Mouse (Mus musculus) thymus, postnatal 0 days (tissue): ENCODE results near the gene Atl1. TPM values are rescaled to one million over a fixed set of nuclear protein-coding genes. Genes with fewer than 3 reads are reported as not detected.

ENCODE experiments used
- DNase-seq: peaks from one replicate; pipeline ENCODE4 v3.0.0-alpha.2; 2015; ENCODE audit warnings: low spot score
- polyA plus RNA-seq: library from polyadenylated mRNA; unstranded; fragments of >200 nt; fragmentation: Nextera tagmentation; extraction: Ambion mirVana; gene quantifications from 2 replicates; pipeline ENCODE4 v1.2.1, GENCODE M21; 2015

Gene Atl1
- polyA plus RNA-seq, 1 experiment from 2014 or later: 1.8 TPM

- DNase-seq: no peak
Measured at GRCm38 (mm10) chr12:69937731-69938130, 45.3 kb downstream of the Atl1 start.

- no peak for DNase-seq
Measured at GRCm38 (mm10) chr12:69939291-69939690, 46.9 kb downstream of the Atl1 start.

GRCm38 (mm10) chr12:69941655-69942329, 49.4 kb downstream of the Atl1 start:
- no peak for DNase-seq

GRCm38 (mm10) chr12:69945861-69946260, 53.4 kb downstream of the Atl1 start:
- no peak for DNase-seq

- DNase-seq: no peak
Measured at GRCm38 (mm10) chr12:69947502-69947901, 55.1 kb downstream of the Atl1 start.

GRCm38 (mm10) chr12:69957378-69957777, 65.0 kb downstream of the Atl1 start:
- no peak for DNase-seq

- DNase-seq: peak; percentile 62
Measured at GRCm38 (mm10) chr12:69962468-69962867, 70.1 kb downstream of the Atl1 start.

GRCm38 (mm10) chr12:69963141-69963540, 70.7 kb downstream of the Atl1 start:
- DNase-seq: peak; percentile 57

GRCm38 (mm10) chr12:69965644-69966043, 73.2 kb downstream of the Atl1 start:
- no peak for DNase-seq

- DNase-seq: no peak
Measured at GRCm38 (mm10) chr12:69966071-69966470, 73.7 kb downstream of the Atl1 start.

- no peak for DNase-seq
Measured at GRCm38 (mm10) chr12:69967112-69967511, 74.7 kb downstream of the Atl1 start.

GRCm38 (mm10) chr12:69968154-69968553, 75.7 kb downstream of the Atl1 start:
- no peak for DNase-seq

GRCm38 (mm10) chr12:69973666-69974065, 81.3 kb downstream of the Atl1 start:
- no peak for DNase-seq

- DNase-seq: no peak
Measured at GRCm38 (mm10) chr12:69976688-69977087, 84.3 kb downstream of the Atl1 start.

- DNase-seq: no peak
Measured at GRCm38 (mm10) chr12:69977376-69977998, 85.1 kb downstream of the Atl1 start.

GRCm38 (mm10) chr12:69982874-69983273, 90.5 kb downstream of the Atl1 start:
- DNase-seq: peak; percentile 55

GRCm38 (mm10) chr12:69985546-69985945, 93.1 kb downstream of the Atl1 start:
- DNase-seq: no peak

- peak; percentile 30 for DNase-seq
Measured at GRCm38 (mm10) chr12:69986241-69986762, 93.9 kb downstream of the Atl1 start.

GRCm38 (mm10) chr12:69986786-69987497, 94.5 kb downstream of the Atl1 start, which contains the start of gene Sav1:
TSS of gene Sav1 (minus strand) at chr12:69987002.
- DNase-seq: peak; percentile 50

- no peak for DNase-seq
Measured at GRCm38 (mm10) chr12:69995382-69995781, 103.0 kb downstream of the Atl1 start.

GRCm38 (mm10) chr12:69998186-69998983, 106.0 kb downstream of the Atl1 start:
- no peak for DNase-seq
